Mouse (Mus musculus): ENCODE measurements at regions not wholly inside any gene's neighbourhood (a gene's known extent, or its start where the extent isn't known, plus 50 kb on each side); places are given as distances from the start of the nearest gene placed in this dataset.

- no peak for DNase-seq (ENCODE audit: low read depth)
Observed at GRCm38 (mm10) chr12:25455281-25455989, 358.5 kb upstream of the Id2 start.

- no peak for DNase-seq (ENCODE audit: low read depth)
Observed at GRCm38 (mm10) chr12:25453356-25453755, 356.4 kb upstream of the Id2 start.

GRCm38 (mm10) chr12:25451156-25451555 is 354.2 kb upstream of the Id2 start:
- no peak for DNase-seq (ENCODE audit: low read depth)

GRCm38 (mm10) chr12:25444355-25444754 is 347.4 kb upstream of the Id2 start:
- DNase-seq (ENCODE audit: low read depth) = no peak

GRCm38 (mm10) chr12:25439029-25439551 is 342.1 kb upstream of the Id2 start:
- no peak for DNase-seq (ENCODE audit: low read depth)

GRCm38 (mm10) chr12:25438217-25439028 is 341.5 kb upstream of the Id2 start:
- no peak for DNase-seq (ENCODE audit: low read depth)

GRCm38 (mm10) chr12:25437556-25437955 is 340.6 kb upstream of the Id2 start:
- no peak for DNase-seq (ENCODE audit: low read depth)

- DNase-seq (ENCODE audit: low read depth) = no peak
Observed at GRCm38 (mm10) chr12:25436220-25436911, 339.4 kb upstream of the Id2 start.

- no peak for DNase-seq (ENCODE audit: low read depth)
Observed at GRCm38 (mm10) chr12:25432796-25433195, 335.9 kb upstream of the Id2 start.

- DNase-seq (ENCODE audit: low read depth) = no peak
Observed at GRCm38 (mm10) chr12:25430911-25431310, 334.0 kb upstream of the Id2 start.

GRCm38 (mm10) chr12:25427911-25428642 is 331.1 kb upstream of the Id2 start:
- DNase-seq (ENCODE audit: low read depth) = peak; percentile 4

GRCm38 (mm10) chr12:25417336-25417735 is 320.4 kb upstream of the Id2 start:
- DNase-seq (ENCODE audit: low read depth) = no peak

- no peak for DNase-seq (ENCODE audit: low read depth)
Observed at GRCm38 (mm10) chr12:25416571-25416970, 319.6 kb upstream of the Id2 start.

GRCm38 (mm10) chr12:25415641-25416040 is 318.7 kb upstream of the Id2 start:
- DNase-seq (ENCODE audit: low read depth) = no peak

- DNase-seq (ENCODE audit: low read depth) = no peak
Observed at GRCm38 (mm10) chr12:25415232-25415631, 318.3 kb upstream of the Id2 start.

- no peak for DNase-seq (ENCODE audit: low read depth)
Observed at GRCm38 (mm10) chr12:25407301-25407700, 310.4 kb upstream of the Id2 start.

GRCm38 (mm10) chr12:25400326-25400725 is 303.4 kb upstream of the Id2 start:
- no peak for DNase-seq (ENCODE audit: low read depth)

GRCm38 (mm10) chr12:25398726-25399125 is 301.8 kb upstream of the Id2 start:
- DNase-seq (ENCODE audit: low read depth) = no peak

GRCm38 (mm10) chr12:25394326-25394725 is 297.4 kb upstream of the Id2 start:
- no peak for DNase-seq (ENCODE audit: low read depth)

GRCm38 (mm10) chr12:25393501-25393900 is 296.6 kb upstream of the Id2 start:
- no peak for DNase-seq (ENCODE audit: low read depth)

GRCm38 (mm10) chr12:25389202-25389601 is 292.3 kb upstream of the Id2 start:
- no peak for DNase-seq (ENCODE audit: low read depth)

GRCm38 (mm10) chr12:25387791-25388280 is 290.9 kb upstream of the Id2 start:
- no peak for DNase-seq (ENCODE audit: low read depth)
